Comparison of ENCODE assay signal across 9 mouse cellular contexts in genomic region chr15:79455106-79455810, GRCm38 (mm10). TPM values are rescaled to one million over a fixed set of nuclear protein-coding genes. Genes with fewer than 3 reads are reported as not detected.
DNase-seq lines count a peak whose midpoint lies in the region; ATAC-seq and TF ChIP-seq lines count a peak whose summit lies in the region.
"Had no signal": no experiment of that assay in that cellular context is flagged by ENCODE, and none has a peak within 500 bp of the region (broad histone marks: within the 10 kb centered on the region; RNA-seq: fewer than 3 reads in every experiment).

Gene Csnk1e, minus strand, starts transcription at chr15:79455566.

- no peaks in the 10 kb centered on the region for H3K27me3 ChIP-seq in cerebellum, adult 2 months (ENCODE audit: control insufficient read depth, insufficient read depth, low read length)
- H3K27me3 ChIP-seq in forebrain, embryonic 16.5 days (replicated peaks; ENCODE audit: control insufficient read depth, insufficient read depth, low read length): no peaks in the 10 kb centered on the region
- H3K27me3 ChIP-seq in hindbrain, embryonic 10.5 days (ENCODE audit: insufficient read depth, poor library complexity, severe bottlenecking): peaks cover 28% of the 10 kb centered on the region
- H3K27me3 ChIP-seq in small intestine, adult 2 months (ENCODE audit: control insufficient read depth, insufficient read depth, low read length): no peaks in the 10 kb centered on the region

- H3K4me1 ChIP-seq in cerebellum, adult 2 months (ENCODE audit: control insufficient read depth, insufficient read depth, low read length): no peaks in the 10 kb centered on the region
- peaks cover 7% of the 10 kb centered on the region for H3K4me1 ChIP-seq in forebrain, embryonic 16.5 days (replicated peaks; ENCODE audit: control insufficient read depth, insufficient read depth, low read length)
- H3K4me1 ChIP-seq in hindbrain, embryonic 10.5 days (replicated peaks): peaks cover 20% of the 10 kb centered on the region
- H3K4me1 ChIP-seq in small intestine, adult 2 months (ENCODE audit: control insufficient read depth, insufficient read depth, insufficient read length, low read length): peaks cover 6% of the 10 kb centered on the region; the same call in 1 of the 2 replicates

- no peaks in the 10 kb centered on the region for H3K36me3 ChIP-seq in forebrain, embryonic 16.5 days (ENCODE audit: control insufficient read depth, insufficient read depth)
- H3K36me3 ChIP-seq in hindbrain, embryonic 10.5 days: no peaks in the 10 kb centered on the region
- H3K36me3 ChIP-seq in small intestine, adult 2 months (ENCODE audit: control insufficient read depth, insufficient read depth, low read length): no peaks in the 10 kb centered on the region
- H3K36me3 ChIP-seq: G1E had no signal

- 3% methylated on average over 24 of the region's 24 CpGs for WGBS in cerebellum, adult 2 months
- 2% methylated on average over 24 of the region's 24 CpGs for WGBS in forebrain, embryonic 16.5 days
- WGBS in hindbrain, embryonic 10.5 days: 1% methylated on average over 24 of the region's 24 CpGs
- WGBS in small intestine, adult 2 months: 2% methylated on average over 24 of the region's 24 CpGs

- TF ChIP-seq CTCF in cerebellum, adult 2 months (IDR thresholded peaks at IDR 0.05; ENCODE audit: borderline replicate concordance, insufficient read depth, low read depth, low read length): no peak
- TF ChIP-seq CTCF in small intestine, adult 2 months (IDR thresholded peaks at IDR 0.05; ENCODE audit: extremely low read depth, insufficient read length, insufficient replicate concordance, low read depth, low read length): no peak

- H3K4me3 ChIP-seq in cerebellum, adult 2 months (replicated peaks; ENCODE audit: insufficient read depth, low read depth, low read length): peak within 1 kb of the TSS; percentile 24
- H3K4me3 ChIP-seq in forebrain, embryonic 16.5 days (replicated peaks; ENCODE audit: low read length): peak within 1 kb of the TSS; percentile 40
- peak within 1 kb of the TSS; percentile 53 for H3K4me3 ChIP-seq in hindbrain, embryonic 10.5 days
- peak within 1 kb of the TSS; percentile 50 for H3K4me3 ChIP-seq in small intestine, adult 2 months (ENCODE audit: low read depth, low read length)

- no peak within 1 kb of the TSS for H3K27ac ChIP-seq in cerebellum, adult 2 months (ENCODE audit: insufficient read depth, low read length)
- H3K27ac ChIP-seq in forebrain, embryonic 16.5 days (ENCODE audit: low read length): no peak within 1 kb of the TSS
- peak within 1 kb of the TSS; percentile 75 for H3K27ac ChIP-seq in hindbrain, embryonic 10.5 days
- H3K27ac ChIP-seq in small intestine, adult 2 months (ENCODE audit: insufficient read depth, low read depth, low read length): no peak within 1 kb of the TSS

- ATAC-seq in forebrain, embryonic 16.5 days: peak; percentile 66

- H3K4me2 ChIP-seq in forebrain, embryonic 16.5 days (ENCODE audit: low read length): peak within 1 kb of the TSS; percentile 67

- no peaks in the 10 kb centered on the region for H3K9me3 ChIP-seq in forebrain, embryonic 16.5 days (ENCODE audit: control insufficient read depth, low read length)
- H3K9me3 ChIP-seq in hindbrain, embryonic 10.5 days: no peaks in the 10 kb centered on the region; the same call in 1 of the 2 replicates
- H3K9me3 ChIP-seq: G1E had no signal

- H3K9ac ChIP-seq in forebrain, embryonic 16.5 days (replicated peaks; ENCODE audit: low read depth, low read length): peak within 1 kb of the TSS; percentile 46; the same call in 1 of the 2 replicates

- TF ChIP-seq POLR2A in cerebellum, adult 2 months (IDR thresholded peaks at IDR 0.05; ENCODE audit: borderline replicate concordance, insufficient read depth, low read length): no peak
- TF ChIP-seq POLR2A in small intestine, adult 2 months (IDR thresholded peaks at IDR 0.05; ENCODE audit: low read depth, low read length): 0 out of 2 replicates have a peak, but pooled peaks have one; percentile 32

- peak in 1 of 2 experiments; percentile 44 for DNase-seq in cerebellum, adult 2 months
- no peak for DNase-seq in cerebellum, postnatal 4 days (ENCODE audit: low spot score in 2 of 2)
- peak; percentile 79 to 84 for DNase-seq in adrenal gland, postnatal 36 days
- DNase-seq in hindbrain, embryonic 10.5 days (ENCODE audit: low spot score): peak; percentile 69
- peak in 1 of 2 experiments; percentile 55 for DNase-seq in layer of hippocampus, postnatal 10 days (ENCODE audit: low spot score in 2 of 2)
- peak; percentile 85 for DNase-seq in lung, postnatal 14 days

RNA-seq across cellular contexts. Expression of gene Csnk1e, which starts in this region (rescaled TPM):
- 110 and 122 TPM in 2 replicates for polyA plus RNA-seq in cerebellum, adult 2 months (2012; rRNA removed)
- total RNA-seq in adrenal gland, postnatal 36 days (2021): 10 to 100 TPM; 69.0 to 96.0 TPM
- polyA plus RNA-seq in forebrain, embryonic 16.5 days (2015; fragmentation: Nextera tagmentation; extraction: Ambion mirVana): 234 and 240 TPM in 2 replicates
- 148 and 190 TPM in 2 replicates for polyA plus RNA-seq in hindbrain, embryonic 10.5 days (2016; fragmentation: Nextera tagmentation; extraction: Ambion mirVana)
- total RNA-seq in layer of hippocampus, postnatal 10 days (2021): 100 to 1,000 TPM; 172 to 178 TPM
- polyA plus RNA-seq in small intestine, adult 2 months (2012; rRNA removed): 14.7 and 25.9 TPM in 2 replicates
- polyA plus RNA-seq: G1E had no signal

Comparison
In these comparisons a context has a peak if more than half of its experiments do, and no peak if none do; other contexts are left out.
1. DNase-seq: peak in adrenal gland, postnatal 36 days (2 of 2), hindbrain, embryonic 10.5 days (single experiment) and lung, postnatal 14 days (single experiment); none in cerebellum, postnatal 4 days (0 of 2).
2. Peak in every context shown above with its lines, with median percentiles within 50 percentile points of each other: H3K4me3 ChIP-seq.